Mouse (Mus musculus): ENCODE measurements around the gene Ptprcap. TPM values are rescaled to one million over a fixed set of nuclear protein-coding genes. Genes with fewer than 3 reads are reported as not detected.

Ptprcap gene
- 25.8 and 51.7 TPM in 2 replicates for polyA plus RNA-seq (2012; rRNA removed)

GRCm38 (mm10) chr19:4153232-4153654 lies at the start of gene Ptprcap:
Ptprcap (plus strand) TSS chr19:4153604.

GRCm38 (mm10) chr19:4125741-4126696 lies 27.4 kb upstream of the Ptprcap start, which contains the start of gene Aip:
Aip (minus strand) TSS chr19:4125858.

GRCm38 (mm10) chr19:4139446-4139845 lies 14.0 kb upstream of the Ptprcap start, which contains the start of gene Gpr152:
Gpr152 (plus strand) TSS chr19:4139787.

GRCm38 (mm10) chr19:4143759-4144268 lies 9.6 kb upstream of the Ptprcap start, which contains the start of gene Cabp4:
Cabp4 (minus strand) TSS chr19:4144033.

GRCm38 (mm10) chr19:4148491-4148806 lies 5.0 kb upstream of the Ptprcap start, which contains the start of gene Coro1b:
Coro1b (plus strand) TSS chr19:4148619.

GRCm38 (mm10) chr19:4162646-4163542 lies 9.5 kb downstream of the Ptprcap start, which contains the start of gene Rps6kb2:
Rps6kb2 (minus strand) TSS chr19:4163354.

GRCm38 (mm10) chr19:4175368-4175947 lies 22.1 kb downstream of the Ptprcap start, which contains the start of gene Carns1:
Carns1 (minus strand) TSS chr19:4175479.

GRCm38 (mm10) chr19:4190831-4191334 lies 37.5 kb downstream of the Ptprcap start, which contains the start of gene Tbc1d10c:
Tbc1d10c (minus strand) TSS chr19:4191284.

GRCm38 (mm10) chr19:4191528-4192250 lies 38.3 kb downstream of the Ptprcap start, which contains the start of gene Ppp1ca:
Ppp1ca (plus strand) TSS chr19:4192065.

GRCm38 (mm10) chr19:4201291-4201909 lies 48.0 kb downstream of the Ptprcap start, which contains the start of gene Rad9a:
Rad9a (minus strand) TSS chr19:4201662.

Other genes starting within 250 kb of the Ptprcap start
- gene Tcirg1, start 246.5 kb upstream of the Ptprcap start, polyA plus RNA-seq (2012; rRNA removed), result 67.3 and 72.2 TPM in 2 replicates
- 180 and 250 TPM in 2 replicates for gene Ndufs8, start 240.8 kb upstream of the Ptprcap start, polyA plus RNA-seq (2012; rRNA removed)
- gene Aldh3b1, start 223.8 kb upstream of the Ptprcap start, polyA plus RNA-seq (2012; rRNA removed), result 2.0 TPM in 2 replicates
- 31.5 and 46.6 TPM in 2 replicates for gene Unc93b1, start 218.4 kb upstream of the Ptprcap start, polyA plus RNA-seq (2012; rRNA removed)
- 0.15 and 0.23 TPM in 2 replicates for gene Aldh3b3, start 195.0 kb upstream of the Ptprcap start, polyA plus RNA-seq (2012; rRNA removed)
- gene Aldh3b2, start 181.3 kb upstream of the Ptprcap start, polyA plus RNA-seq (2012; rRNA removed), result 32.2 and 43.3 TPM in 2 replicates
- 11.4 and 16.6 TPM in 2 replicates for gene Acy3, start 167.0 kb upstream of the Ptprcap start, polyA plus RNA-seq (2012; rRNA removed)
- not detected in 2 replicates for gene Tbx10, start 160.9 kb upstream of the Ptprcap start, polyA plus RNA-seq (2012; rRNA removed)
- 14.0 and 30.7 TPM in 2 replicates for gene Nudt8, start 153.0 kb upstream of the Ptprcap start, polyA plus RNA-seq (2012; rRNA removed)
- 0.82 and 1.4 TPM in 2 replicates for gene Gm49405, start 153.0 kb upstream of the Ptprcap start, polyA plus RNA-seq (2012; rRNA removed)
- 6.4 and 6.9 TPM in 2 replicates for gene Doc2g, start 150.3 kb upstream of the Ptprcap start, polyA plus RNA-seq (2012; rRNA removed)
- gene Ndufv1, start 140.8 kb upstream of the Ptprcap start, polyA plus RNA-seq (2012; rRNA removed), result 125 and 129 TPM in 2 replicates
- 1,477 and 1,578 TPM in 2 replicates for gene Gstp1, start 115.6 kb upstream of the Ptprcap start, polyA plus RNA-seq (2012; rRNA removed)
- 160 and 194 TPM in 2 replicates for gene Gstp2, start 107.6 kb upstream of the Ptprcap start, polyA plus RNA-seq (2012; rRNA removed)
- gene Gstp3, start 94.0 kb upstream of the Ptprcap start, polyA plus RNA-seq (2012; rRNA removed), result 1.6 and 1.9 TPM in 2 replicates
- gene Cabp2, start 72.0 kb upstream of the Ptprcap start, polyA plus RNA-seq (2012; rRNA removed), result not detected in 2 replicates
- gene Cdk2ap2, start 56.4 kb upstream of the Ptprcap start, polyA plus RNA-seq (2012; rRNA removed), result 155 and 221 TPM in 2 replicates
- 68.7 and 72.3 TPM in 2 replicates for gene Pitpnm1, start 53.6 kb upstream of the Ptprcap start, polyA plus RNA-seq (2012; rRNA removed)
- gene Aip, start 27.7 kb upstream of the Ptprcap start, polyA plus RNA-seq (2012; rRNA removed), result 25.6 and 32.7 TPM in 2 replicates
- not detected in 2 replicates for gene Gpr152, start 13.8 kb upstream of the Ptprcap start, polyA plus RNA-seq (2012; rRNA removed)
- not detected in 2 replicates for gene Cabp4, start 9.6 kb upstream of the Ptprcap start, polyA plus RNA-seq (2012; rRNA removed)
- 140 and 142 TPM in 2 replicates for gene Coro1b, start 5.0 kb upstream of the Ptprcap start, polyA plus RNA-seq (2012; rRNA removed)
- 37.1 and 39.1 TPM in 2 replicates for gene Rps6kb2, start 9.8 kb downstream of the Ptprcap start, polyA plus RNA-seq (2012; rRNA removed)
- gene Carns1, start 21.9 kb downstream of the Ptprcap start, polyA plus RNA-seq (2012; rRNA removed), result 4.6 and 5.3 TPM in 2 replicates
- gene Tbc1d10c, start 37.7 kb downstream of the Ptprcap start, polyA plus RNA-seq (2012; rRNA removed), result 1.5 and 5.0 TPM in 2 replicates
- 202 and 205 TPM in 2 replicates for gene Ppp1ca, start 38.5 kb downstream of the Ptprcap start, polyA plus RNA-seq (2012; rRNA removed)
- 8.0 and 9.5 TPM in 2 replicates for gene Rad9a, start 48.1 kb downstream of the Ptprcap start, polyA plus RNA-seq (2012; rRNA removed)
- gene Clcf1, start 60.6 kb downstream of the Ptprcap start, polyA plus RNA-seq (2012; rRNA removed), result 6.8 and 7.5 TPM in 2 replicates
- gene AC109138.7, start 60.8 kb downstream of the Ptprcap start, polyA plus RNA-seq (2012; rRNA removed), result not detected in 2 replicates
- 55.0 and 65.2 TPM in 2 replicates for gene Pold4, start 78.3 kb downstream of the Ptprcap start, polyA plus RNA-seq (2012; rRNA removed)
- 70.7 and 85.1 TPM in 2 replicates for gene Ssh3, start 115.6 kb downstream of the Ptprcap start, polyA plus RNA-seq (2012; rRNA removed)
- 5.5 and 7.2 TPM in 2 replicates for gene Ankrd13d, start 129.5 kb downstream of the Ptprcap start, polyA plus RNA-seq (2012; rRNA removed)
- gene Grk2, start 152.6 kb downstream of the Ptprcap start, polyA plus RNA-seq (2012; rRNA removed), result 54.8 and 71.4 TPM in 2 replicates
- gene Kdm2a, start 244.7 kb downstream of the Ptprcap start, polyA plus RNA-seq (2012; rRNA removed), result 17.9 and 22.2 TPM in 2 replicates